Mouse (Mus musculus) hindbrain, embryonic 16.5 days (tissue): ENCODE results near the gene Rpl22. TPM values are rescaled to one million over a fixed set of nuclear protein-coding genes. Genes with fewer than 3 reads are reported as not detected.

Source experiments
- ATAC-seq: fragments of 200-750 bp; cut with Nextera tagmentation; 2 replicates; pipeline ENCODE4 v1.8.0; 2017; ENCODE audit warnings: moderate TSS enrichment, moderate library complexity
- H3K27ac ChIP-seq: fragments of 300-500 bp; sonication (generic); 2 replicates; pipeline ENCODE4 v1.5.1; 2014; ENCODE audit warnings: low read depth, mild to moderate bottlenecking, control low read depth, low read length, moderate library complexity
- H3K27me3 ChIP-seq: fragments of 300-500 bp; sonication (generic); replicated peaks from 2 replicates; pipeline ENCODE4 v1.6.1; 2014; ENCODE audit warnings: low read length; ENCODE audit not compliant: control insufficient read depth, insufficient read depth
- H3K36me3 ChIP-seq: fragments of 300-500 bp; sonication (generic); 2 replicates; pipeline ENCODE4 v1.6.1; 2014; ENCODE audit warnings: mild to moderate bottlenecking, low read length, moderate library complexity, mixed read lengths; ENCODE audit not compliant: control insufficient read depth, insufficient read depth
- H3K4me1 ChIP-seq: fragments of 300-500 bp; sonication (generic); 2 replicates; pipeline ENCODE4 v1.6.1; 2014; ENCODE audit warnings: low read depth, low read length; ENCODE audit not compliant: control insufficient read depth, insufficient read depth
- H3K4me2 ChIP-seq: fragments of 300-500 bp; sonication (generic); 2 replicates; pipeline ENCODE4 v1.6.1; 2014; ENCODE audit warnings: mild to moderate bottlenecking, low read length, control low read depth, moderate library complexity
- H3K4me3 ChIP-seq: fragments of 300-500 bp; sonication (generic); 2 replicates; pipeline ENCODE4 v1.5.1; 2014; ENCODE audit warnings: mild to moderate bottlenecking, low read length, control low read depth, moderate library complexity
- H3K9ac ChIP-seq: fragments of 300-500 bp; sonication (generic); 2 replicates; pipeline ENCODE4 v1.6.1; 2014; ENCODE audit warnings: low read depth, mild to moderate bottlenecking, control low read depth, low read length, moderate library complexity
- H3K9me3 ChIP-seq: fragments of 300-500 bp; sonication (generic); 2 replicates; pipeline ENCODE4 v1.6.1; 2014; ENCODE audit warnings: mild to moderate bottlenecking, low read length, moderate library complexity; ENCODE audit not compliant: control insufficient read depth
- WGBS: fragments of 180-500 bp; shearing (Covaris S2); extraction: QIAGEN DNeasy Blood & Tissue Kit; methylation state at CpG from one replicate; pipeline ENCODE4 v1.1.7; 2014; 5-methylcytosine and 5-hydroxymethylcytosine counted together
- polyA plus RNA-seq: library from polyadenylated mRNA; unstranded; fragments of >200 nt; fragmentation: Nextera tagmentation; extraction: Ambion mirVana; gene quantifications from 2 replicates; pipeline ENCODE4 v1.2.1, GENCODE M21; 2015

The Rpl22 gene
- polyA plus RNA-seq, 1 experiment from 2014 or later, result 138 TPM

DNA sequence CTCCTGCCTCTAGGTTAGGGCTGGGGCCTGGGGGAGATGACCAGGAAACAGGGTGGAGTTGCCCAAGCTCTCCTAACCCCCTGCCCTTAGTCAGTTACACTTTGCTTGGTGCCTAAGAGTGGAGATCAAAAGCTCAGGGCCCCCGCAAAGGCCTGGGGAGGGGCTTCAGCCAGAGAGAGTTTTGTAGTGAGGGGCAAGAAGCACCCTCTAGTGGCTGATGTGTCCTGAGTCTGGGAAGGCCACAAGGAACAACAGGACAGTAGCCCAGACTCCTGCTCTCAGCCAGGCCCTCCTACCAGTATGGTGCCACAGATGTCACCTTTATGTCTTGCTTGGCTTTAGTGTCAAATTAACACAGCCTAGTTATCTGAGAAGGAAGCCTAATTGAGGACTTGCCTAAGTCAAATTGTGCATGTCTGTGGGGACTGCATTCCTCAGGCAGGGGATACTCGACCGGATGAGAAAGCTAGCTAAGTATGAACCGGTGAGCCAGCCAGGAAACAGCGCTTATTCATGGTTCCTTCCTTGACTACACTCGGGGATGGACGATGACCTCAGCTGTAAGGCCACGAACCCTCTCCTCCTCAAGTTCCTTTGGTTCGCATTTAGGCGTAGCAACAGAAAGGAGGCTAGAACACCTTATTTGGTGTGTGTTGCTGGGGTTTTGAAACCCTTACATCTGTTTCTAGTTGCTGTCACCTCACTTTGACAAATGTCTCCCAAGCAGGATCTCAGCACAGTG lies 31.2 kb upstream of the Rpl22 start:
- H3K36me3 ChIP-seq, result no peaks in the 10 kb centered on the region
- no peak overlapping the region for H3K9ac ChIP-seq
- no peak for ATAC-seq
- no peak overlapping the region for H3K4me2 ChIP-seq
- no peak overlapping the region for H3K27ac ChIP-seq
- H3K4me3 ChIP-seq, result no peak overlapping the region
- H3K27me3 ChIP-seq, result peaks cover 46% of the 10 kb centered on the region
- peaks cover 29% of the 10 kb centered on the region for H3K4me1 ChIP-seq
- 52% methylated on average over 10 of the region's 10 CpGs for WGBS
- no peaks in the 10 kb centered on the region for H3K9me3 ChIP-seq

DNA sequence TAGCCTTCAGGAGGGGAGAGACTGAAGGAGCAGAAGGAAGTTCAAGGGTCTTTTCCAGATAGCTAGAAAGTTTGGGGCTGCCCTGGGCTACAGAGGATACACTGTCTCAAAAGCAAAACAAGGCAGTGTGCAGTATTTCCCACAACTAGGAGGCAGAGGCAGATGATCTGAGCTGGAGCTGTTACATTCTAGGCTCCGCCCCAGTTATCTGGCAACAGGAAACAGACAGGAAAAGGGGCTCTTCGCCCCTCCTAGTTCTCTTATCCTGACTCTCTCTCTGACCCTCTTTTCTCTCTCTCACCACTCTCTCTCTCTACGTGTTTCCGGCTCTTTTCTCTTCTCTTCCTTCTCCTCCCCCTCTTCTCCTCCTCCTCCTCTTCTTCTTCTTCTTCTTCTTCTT lies 29.6 kb upstream of the Rpl22 start:
- H3K4me3 ChIP-seq, result no peak overlapping the region
- H3K9ac ChIP-seq, result no peak overlapping the region
- 61% methylated on average over 4 of the region's 4 CpGs for WGBS
- no peak overlapping the region for H3K27ac ChIP-seq
- peaks cover 35% of the 10 kb centered on the region for H3K27me3 ChIP-seq
- peaks cover 3% of the 10 kb centered on the region for H3K36me3 ChIP-seq
- no peak overlapping the region for H3K4me2 ChIP-seq
- ATAC-seq, result no peak
- H3K9me3 ChIP-seq, result no peaks in the 10 kb centered on the region
- H3K4me1 ChIP-seq, result peaks cover 18% of the 10 kb centered on the region

DNA sequence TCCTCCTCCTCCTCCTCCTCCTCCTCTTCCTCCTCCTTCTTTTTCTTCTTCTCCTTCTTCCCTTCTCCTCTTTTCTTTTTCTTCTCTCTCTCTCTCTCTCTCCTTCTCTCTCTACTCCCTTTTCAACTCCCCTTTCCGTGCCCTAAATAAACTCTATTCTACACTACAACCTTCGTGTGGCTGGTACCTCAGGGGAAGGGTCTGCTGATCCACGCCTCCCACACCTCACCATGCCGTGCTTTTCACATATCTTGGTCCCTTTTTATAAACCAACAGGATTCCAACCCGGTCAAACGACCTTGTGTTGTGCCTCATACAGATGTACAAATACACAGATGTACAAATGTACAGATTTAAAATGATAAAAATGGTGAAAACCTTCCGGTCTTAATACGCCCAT lies 29.2 kb upstream of the Rpl22 start:
- Histone ChIP-seq H3K4me1 (peaks cover 16% of the 10 kb centered on the region), H3K4me2 (peak overlapping the region; percentile 65), H3K9me3 (no peaks in the 10 kb centered on the region), H3K27me3 (peaks cover 31% of the 10 kb centered on the region), H3K27ac (no peak overlapping the region), H3K36me3 (peaks cover 3% of the 10 kb centered on the region), H3K9ac (peak overlapping the region; percentile 55), H3K4me3 (peak overlapping the region; percentile 88)
- 19% methylated on average over 8 of the region's 8 CpGs for WGBS
- ATAC-seq, result no peak

DNA sequence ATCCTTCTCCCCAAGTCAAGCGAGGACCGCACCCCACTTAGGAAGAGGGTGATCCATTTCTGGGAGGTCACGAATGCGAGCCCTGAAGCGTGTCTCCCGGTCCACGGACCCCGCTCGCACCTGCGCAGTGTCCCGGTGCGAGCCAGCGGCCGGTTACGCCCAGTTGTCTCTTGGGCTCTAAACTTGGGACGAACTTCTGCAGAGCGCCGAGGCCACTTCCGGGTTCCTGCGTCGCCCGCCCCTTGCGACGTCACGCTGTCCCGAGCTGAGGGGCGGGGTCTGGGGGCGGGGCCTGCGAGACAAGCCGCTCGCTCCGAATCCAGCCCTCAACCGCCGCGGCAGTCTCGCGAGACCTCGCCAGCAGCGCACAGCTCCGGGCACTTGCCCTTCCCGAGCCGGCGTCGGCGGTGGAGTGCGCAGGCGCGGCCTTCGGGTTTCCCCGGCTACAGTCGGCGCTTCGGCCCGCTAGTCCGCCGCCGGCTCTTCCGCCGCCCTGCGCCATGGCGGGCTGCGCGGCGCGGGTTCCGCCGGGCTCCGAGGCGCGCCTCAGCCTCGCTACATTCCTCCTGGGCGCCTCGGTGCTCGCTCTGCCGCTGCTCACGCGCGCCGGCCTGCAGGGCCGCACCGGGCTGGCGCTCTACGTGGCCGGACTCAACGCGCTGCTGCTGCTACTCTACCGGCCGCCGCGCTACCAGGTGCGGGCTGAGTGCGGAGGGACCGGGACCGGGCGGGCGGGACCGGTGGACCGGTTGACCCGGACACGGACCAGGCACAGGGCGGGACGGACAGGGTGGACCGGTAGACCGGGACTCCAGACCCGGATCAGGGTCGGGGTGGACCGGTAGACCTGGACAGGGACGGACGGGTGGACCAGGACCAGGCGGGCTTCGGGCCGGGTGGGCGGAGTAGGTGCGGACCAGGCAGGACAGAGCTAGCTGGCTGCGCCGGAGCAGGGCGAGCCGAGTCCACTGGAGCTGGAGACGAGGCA lies 28.4 kb upstream of the Rpl22 start, which contains the start of gene Icmt:
Gene Icmt (plus strand): TSS at position 354 of the 988 bp plus-strand sequence.
- ATAC-seq, result peak; percentile 95
- H3K4me2 ChIP-seq, result peak within 1 kb of the TSS; percentile 97
- no peaks in the 10 kb centered on the region for H3K9me3 ChIP-seq
- peak within 1 kb of the TSS; percentile 82 for H3K27ac ChIP-seq
- peak within 1 kb of the TSS; percentile 88 for H3K4me3 ChIP-seq
- H3K9ac ChIP-seq, result peak within 1 kb of the TSS; percentile 98
- peaks cover 16% of the 10 kb centered on the region for H3K4me1 ChIP-seq
- peaks cover 3% of the 10 kb centered on the region for H3K36me3 ChIP-seq
- peaks cover 23% of the 10 kb centered on the region for H3K27me3 ChIP-seq
- under 1% methylated on average over 114 of the region's 119 CpGs for WGBS

DNA sequence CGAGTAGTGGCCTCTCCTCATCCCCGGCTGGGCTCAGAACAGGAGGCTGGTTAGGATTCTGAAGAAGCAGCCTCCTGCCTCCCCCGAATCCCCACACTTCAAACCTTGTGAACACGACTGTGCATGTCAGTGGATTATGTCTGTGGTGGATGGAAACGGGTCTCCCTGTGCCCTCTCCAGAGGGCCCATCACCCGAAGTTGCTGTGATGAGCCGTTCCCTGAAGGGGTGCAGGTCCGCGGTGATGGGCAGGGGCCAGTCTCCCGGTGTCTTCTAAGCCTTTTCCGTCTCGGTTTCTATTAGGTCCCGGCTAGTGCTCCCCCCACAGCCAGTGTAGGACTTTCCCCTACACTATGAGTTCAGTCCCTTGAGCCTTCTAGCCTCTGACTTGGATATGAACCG lies 26.7 kb upstream of the Rpl22 start:
- WGBS, result 89% methylated on average over 14 of the region's 14 CpGs
- ATAC-seq, result no peak
- H3K4me3 ChIP-seq, result no peak overlapping the region

DNA sequence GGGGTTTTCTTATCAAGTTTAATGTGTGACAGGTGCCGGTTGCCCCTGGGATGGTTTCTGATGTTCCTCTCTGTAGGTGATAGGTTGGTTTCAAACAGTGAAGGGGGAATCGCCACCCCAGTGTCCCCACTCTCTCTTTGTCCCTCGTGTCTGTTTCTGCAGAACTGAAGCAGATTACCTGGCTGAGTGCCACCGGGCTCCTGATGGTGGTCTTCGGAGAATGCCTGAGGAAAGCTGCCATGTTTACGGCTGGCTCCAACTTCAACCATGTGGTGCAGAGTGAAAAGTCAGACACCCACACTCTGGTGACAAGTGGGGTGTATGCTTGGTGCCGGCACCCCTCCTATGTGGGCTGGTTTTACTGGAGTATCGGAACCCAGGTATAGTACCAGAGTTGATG lies 25.2 kb upstream of the Rpl22 start:
- Histone ChIP-seq H3K9ac (no peak overlapping the region), H3K4me1 (peaks cover 16% of the 10 kb centered on the region), H3K9me3 (no peaks in the 10 kb centered on the region), H3K4me2 (no peak overlapping the region), H3K27ac (no peak overlapping the region), H3K36me3 (peaks cover 12% of the 10 kb centered on the region), H3K4me3 (no peak overlapping the region), H3K27me3 (peaks cover 6% of the 10 kb centered on the region)
- no peak for ATAC-seq
- WGBS, result 79% methylated on average over 8 of the region's 8 CpGs

More for the DNA sequence above, 26.7 kb upstream of the Rpl22 start:
- H3K4me2 ChIP-seq, result no peak overlapping the region
- no peaks in the 10 kb centered on the region for H3K9me3 ChIP-seq
- no peak overlapping the region for H3K9ac ChIP-seq
- no peak overlapping the region for H3K27ac ChIP-seq
- H3K4me1 ChIP-seq, result peaks cover 16% of the 10 kb centered on the region
- H3K36me3 ChIP-seq, result peaks cover 10% of the 10 kb centered on the region
- H3K27me3 ChIP-seq, result peaks cover 15% of the 10 kb centered on the region

DNA sequence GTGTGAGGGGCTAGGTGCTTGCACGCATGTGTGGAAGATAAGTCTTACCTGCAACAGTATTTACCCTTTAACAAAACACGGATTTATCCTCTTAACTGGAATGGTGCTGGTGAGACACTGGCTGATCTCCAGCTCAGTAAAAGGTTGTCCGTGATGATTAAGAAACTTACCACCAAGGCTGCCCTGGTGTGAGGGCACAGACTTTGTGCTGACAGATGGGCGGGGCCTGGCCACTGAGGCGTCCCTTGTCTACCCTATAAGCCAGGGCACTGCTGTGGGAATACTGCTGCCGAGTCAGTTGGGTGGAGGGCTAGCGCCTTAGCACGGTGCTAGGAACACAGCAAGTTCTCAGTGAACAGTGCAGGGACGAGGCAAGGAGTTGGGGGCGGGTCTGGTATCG lies 23.5 kb upstream of the Rpl22 start:
- Histone ChIP-seq H3K9me3 (no peaks in the 10 kb centered on the region), H3K4me1 (peaks cover 12% of the 10 kb centered on the region), H3K4me3 (no peak overlapping the region), H3K27ac (no peak overlapping the region), H3K27me3 (no peaks in the 10 kb centered on the region), H3K4me2 (no peak overlapping the region), H3K36me3 (peaks cover 12% of the 10 kb centered on the region), H3K9ac (no peak overlapping the region)
- ATAC-seq, result no peak
- WGBS, result 63% methylated on average over 11 of the region's 11 CpGs

DNA sequence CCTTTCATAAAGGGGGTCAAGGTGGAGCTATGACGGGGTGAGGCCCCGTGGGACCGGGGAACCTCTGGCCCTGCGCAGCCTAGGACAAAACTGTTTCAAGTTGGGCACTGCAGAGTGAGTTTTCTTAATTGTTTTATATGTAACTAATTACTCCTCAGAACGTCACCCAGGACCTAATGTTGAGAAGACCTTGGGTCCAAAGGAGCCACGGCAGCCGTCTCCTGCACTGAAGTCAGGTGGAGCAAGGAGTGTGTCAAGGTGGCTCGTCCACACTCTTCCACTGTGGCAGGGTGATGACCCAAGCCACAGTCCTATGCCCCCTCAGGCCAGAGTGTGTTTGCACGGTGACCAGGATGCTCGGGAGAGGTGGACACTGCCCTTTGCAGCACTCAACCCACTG lies 22.4 kb upstream of the Rpl22 start:
- no peak overlapping the region for H3K4me3 ChIP-seq
- no peaks in the 10 kb centered on the region for H3K27me3 ChIP-seq
- no peaks in the 10 kb centered on the region for H3K9me3 ChIP-seq
- 93% methylated on average over 10 of the region's 10 CpGs for WGBS
- H3K4me1 ChIP-seq, result peaks cover 8% of the 10 kb centered on the region
- no peak overlapping the region for H3K4me2 ChIP-seq
- no peak overlapping the region for H3K27ac ChIP-seq
- H3K9ac ChIP-seq, result no peak overlapping the region
- peaks cover 12% of the 10 kb centered on the region for H3K36me3 ChIP-seq
- no peak for ATAC-seq

DNA sequence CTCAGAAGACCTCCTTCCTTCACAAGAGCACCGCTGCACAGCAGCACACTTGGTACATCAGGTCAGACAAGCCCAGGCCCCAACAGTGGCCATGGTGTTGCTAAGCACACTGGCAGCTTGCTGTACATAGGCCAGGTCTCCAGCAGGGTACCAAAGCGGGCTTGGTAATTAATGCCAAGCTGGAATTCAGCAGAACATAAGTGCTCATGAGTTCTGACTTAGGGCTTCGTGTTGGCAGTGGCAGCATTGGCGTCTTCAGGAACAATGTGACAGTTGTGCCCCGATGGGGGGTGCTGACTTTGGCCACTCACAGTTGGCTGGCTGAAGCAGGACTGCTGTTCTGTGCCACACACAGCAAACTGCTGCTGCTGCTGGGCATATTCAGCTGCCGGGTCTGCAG lies 20.9 kb upstream of the Rpl22 start:
- Histone ChIP-seq H3K9ac (no peak overlapping the region), H3K4me1 (no peaks in the 10 kb centered on the region; the same call in 1 of the 2 replicates), H3K4me3 (no peak overlapping the region), H3K4me2 (no peak overlapping the region), H3K27ac (no peak overlapping the region; the same call in 1 of the 2 replicates), H3K27me3 (no peaks in the 10 kb centered on the region), H3K9me3 (no peaks in the 10 kb centered on the region), H3K36me3 (peaks cover 14% of the 10 kb centered on the region)
- ATAC-seq, result peak; percentile 71
- WGBS, result 74% methylated on average over 6 of the region's 6 CpGs
